Mouse (Mus musculus) myocyte (in vitro differentiated cells): ENCODE results near the gene Cmklr1. TPM values are rescaled to one million over a fixed set of nuclear protein-coding genes. Genes with fewer than 3 reads are reported as not detected.

Source experiments
- H3K27me3 ChIP-seq: one replicate; pipeline ENCODE4 v1.6.1; 2011; ENCODE audit not compliant: control insufficient read depth, insufficient read depth, insufficient read length
- H3K36me3 ChIP-seq: one replicate; pipeline ENCODE4 v1.6.1; 2011; ENCODE audit not compliant: control insufficient read depth, insufficient read depth
- H3K4me2 ChIP-seq: one replicate; pipeline ENCODE4 v1.6.1; 2011; ENCODE audit warnings: low read depth, control low read depth
- H3K4me3 ChIP-seq: one replicate; pipeline ENCODE4 v1.5.1; 2011; ENCODE audit warnings: mild to moderate bottlenecking, control low read depth, moderate library complexity
- H3K79me2 ChIP-seq: one replicate; pipeline ENCODE4 v1.6.1; 2011; ENCODE audit not compliant: control insufficient read depth, insufficient read depth
- H3ac ChIP-seq: one replicate; pipeline ENCODE4 v1.6.1; 2011; ENCODE audit not compliant: control insufficient read depth, insufficient read length
- CEBPB ChIP-seq: IDR thresholded peaks from 2 replicates; pipeline ENCODE4 v1.6.1; 2011; ENCODE audit warnings: mild to moderate bottlenecking, moderate library complexity; ENCODE audit not compliant: poor library complexity, insufficient read depth, severe bottlenecking
- E2F4 ChIP-seq: IDR thresholded peaks from one replicate; pipeline ENCODE4 v1.6.1; 2011; ENCODE audit warnings: mild to moderate bottlenecking, control low read depth, moderate library complexity; ENCODE audit not compliant: insufficient read depth
- MAX ChIP-seq: IDR thresholded peaks from one replicate; pipeline ENCODE4 v1.6.1; 2011; ENCODE audit warnings: low read depth, mild to moderate bottlenecking, control low read depth
- MYOD1 ChIP-seq, 3 experiments: IDR thresholded peaks; one replicate each; pipeline ENCODE4 v1.6.1; 2011; ENCODE audit warnings: control low read depth in 2 of 3, low read depth in 2 of 3, mild to moderate bottlenecking in 2 of 3, moderate library complexity in 1 of 3; ENCODE audit not compliant: insufficient read length in 2 of 3, control insufficient read depth in 1 of 3
- MYOG ChIP-seq, 3 experiments: IDR thresholded peaks; one replicate each; pipeline ENCODE4 v1.6.1; 2011; ENCODE audit warnings: control low read depth in 2 of 3, low read depth in 2 of 3, mild to moderate bottlenecking in 2 of 3; ENCODE audit not compliant: insufficient read length in 2 of 3, control insufficient read depth in 1 of 3, insufficient read depth in 1 of 3
- POLR2A ChIP-seq: IDR thresholded peaks from one replicate; pipeline ENCODE4 v1.6.1; 2011; ENCODE audit warnings: low read depth, mild to moderate bottlenecking, control low read depth, moderate library complexity; ENCODE audit not compliant: insufficient read length
- POLR2AphosphoS2 ChIP-seq: IDR thresholded peaks from one replicate; pipeline ENCODE4 v1.6.1; 2011; ENCODE audit warnings: low read depth, control low read depth; ENCODE audit not compliant: insufficient read length
- REST ChIP-seq: IDR thresholded peaks from one replicate; pipeline ENCODE4 v1.6.1; 2011; ENCODE audit warnings: mild to moderate bottlenecking, control low read depth, moderate library complexity; ENCODE audit not compliant: insufficient read depth, insufficient read length
- SRF ChIP-seq: IDR thresholded peaks from one replicate; pipeline ENCODE4 v1.6.1; 2011; ENCODE audit warnings: low read depth; ENCODE audit not compliant: control insufficient read depth, insufficient read length
- TCF12 ChIP-seq: IDR thresholded peaks from one replicate; pipeline ENCODE4 v1.6.1; 2011; ENCODE audit warnings: mild to moderate bottlenecking, control low read depth; ENCODE audit not compliant: poor library complexity, insufficient read depth, severe bottlenecking
- TCF3 ChIP-seq: IDR thresholded peaks from one replicate; pipeline ENCODE4 v1.6.1; 2011; ENCODE audit warnings: low read depth, control low read depth; ENCODE audit not compliant: insufficient read length
- USF1 ChIP-seq: IDR thresholded peaks from one replicate; pipeline ENCODE4 v1.6.1; 2011; ENCODE audit warnings: low read depth, mild to moderate bottlenecking, control low read depth, moderate library complexity
- polyA plus RNA-seq: library from polyadenylated mRNA; unstranded; fragments of >200 nt; fragmentation: generic; extraction: Trizol; gene quantifications from one replicate; pipeline ENCODE4 v1.2.1, GENCODE M21; 2012; ENCODE audit warnings: missing spikeins

The Cmklr1 gene
- polyA plus RNA-seq, 1 experiment = 14.1 TPM

DNA sequence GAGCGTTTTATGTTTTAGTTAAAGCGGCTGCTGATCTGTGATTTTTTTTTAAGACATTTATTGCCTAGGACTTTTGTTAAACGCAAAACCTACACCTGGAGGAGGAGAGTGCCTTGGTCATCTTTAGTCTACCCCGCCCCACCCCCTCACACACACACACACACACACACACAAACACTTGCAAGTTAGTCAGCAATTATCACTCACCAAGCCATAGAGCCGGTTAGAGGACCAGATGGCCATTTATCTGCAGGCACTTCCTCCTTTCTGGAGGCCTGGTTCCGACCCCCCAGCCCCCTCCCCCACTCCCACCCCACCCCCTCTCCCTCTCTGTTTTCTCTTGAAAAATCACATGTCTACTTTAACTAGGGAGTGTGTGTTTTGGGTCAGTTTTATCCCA, 65.8 kb downstream of the Cmklr1 start:
- Histone ChIP-seq H3ac (no peak overlapping the region), H3K4me2 (no peak overlapping the region), H3K79me2 (no peaks in the 10 kb centered on the region), H3K27me3 (peaks cover 1% of the 10 kb centered on the region), H3K36me3 (no peaks in the 10 kb centered on the region), H3K4me3 (no peak overlapping the region)
- no peak for TF ChIP-seq TCF3
- TF ChIP-seq POLR2AphosphoS2 = no peak
- TF ChIP-seq CEBPB = no peak
- TF ChIP-seq TCF12 = no peak
- TF ChIP-seq MYOG (IDR thresholded peaks at IDR 0.05; ENCODE audit: control insufficient read depth in 1 of 3, insufficient read depth in 1 of 3, insufficient read length in 2 of 3, low read depth in 2 of 3) = no peak
- no peak for TF ChIP-seq POLR2A
- TF ChIP-seq MYOD1 (IDR thresholded peaks at IDR 0.05; ENCODE audit: control insufficient read depth in 1 of 3, insufficient read length in 2 of 3, low read depth in 2 of 3) = no peak
- no peak for TF ChIP-seq REST
- no peak for TF ChIP-seq E2F4

DNA sequence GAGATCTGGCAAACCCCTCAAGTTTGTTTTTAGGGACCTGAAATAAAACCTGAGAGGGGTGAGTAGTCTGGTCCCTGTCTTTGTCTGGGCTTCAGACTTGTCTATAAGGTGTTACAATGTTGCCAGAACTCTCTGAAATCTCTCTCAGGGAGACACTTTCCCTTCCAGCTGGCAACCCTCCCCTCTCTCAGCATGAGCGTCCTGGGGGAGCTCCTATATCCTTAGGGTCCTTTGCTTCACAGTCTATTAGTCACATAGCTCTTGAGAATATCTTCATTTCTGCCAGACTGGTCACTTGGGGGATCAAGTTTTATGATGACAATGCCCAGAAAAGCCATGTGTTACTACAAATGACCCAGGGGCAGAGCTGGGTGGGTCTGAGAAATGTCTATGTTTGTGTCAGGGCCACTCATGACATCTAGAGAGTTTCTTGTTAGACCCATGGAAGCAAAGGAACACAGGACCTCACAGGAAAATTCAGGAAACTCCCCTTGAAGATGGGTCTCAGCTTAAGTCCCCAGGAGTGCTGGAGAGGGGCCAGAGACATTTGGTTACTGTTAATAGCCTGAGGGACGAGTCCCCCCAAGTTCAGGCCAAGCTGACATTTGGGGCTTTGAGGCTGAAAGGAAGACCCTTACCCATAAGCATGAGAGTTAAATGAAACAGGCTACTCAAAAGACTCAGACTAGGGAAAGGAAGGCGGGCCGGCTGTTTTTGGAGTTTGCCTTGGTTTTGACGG, 66.6 kb downstream of the Cmklr1 start:
- Histone ChIP-seq H3K36me3 (no peaks in the 10 kb centered on the region), H3ac (no peak overlapping the region), H3K79me2 (no peaks in the 10 kb centered on the region), H3K4me2 (no peak overlapping the region), H3K4me3 (no peak overlapping the region), H3K27me3 (peaks cover 10% of the 10 kb centered on the region)
- TF ChIP-seq TCF3 = no peak
- TF ChIP-seq E2F4 = no peak
- TF ChIP-seq POLR2A = no peak
- TF ChIP-seq REST = no peak
- no peak for TF ChIP-seq MAX
- TF ChIP-seq USF1 = no peak
- no peak for TF ChIP-seq TCF12
- no peak for TF ChIP-seq MYOD1 (IDR thresholded peaks at IDR 0.05; ENCODE audit: control insufficient read depth in 1 of 3, insufficient read length in 2 of 3, low read depth in 2 of 3)
- TF ChIP-seq CEBPB = no peak
- no peak for TF ChIP-seq MYOG (IDR thresholded peaks at IDR 0.05; ENCODE audit: control insufficient read depth in 1 of 3, insufficient read depth in 1 of 3, insufficient read length in 2 of 3, low read depth in 2 of 3)
- TF ChIP-seq SRF = no peak
- TF ChIP-seq POLR2AphosphoS2 = no peak

- H3K4me2 ChIP-seq = no peak overlapping the region
- H3K36me3 ChIP-seq = no peaks in the 10 kb centered on the region
- TF ChIP-seq POLR2A (no peak), TCF12 (no peak), CEBPB (no peak), TCF3 (no peak), USF1 (no peak), POLR2AphosphoS2 (no peak), E2F4 (no peak), MYOD1 (IDR thresholded peaks at IDR 0.05; ENCODE audit: control insufficient read depth in 1 of 3, insufficient read length in 2 of 3, low read depth in 2 of 3) (no peak), REST (no peak), MYOG (IDR thresholded peaks at IDR 0.05; ENCODE audit: control insufficient read depth in 1 of 3, insufficient read depth in 1 of 3, insufficient read length in 2 of 3, low read depth in 2 of 3) (no peak), SRF (no peak), MAX (no peak)
- H3K27me3 ChIP-seq = peaks cover 29% of the 10 kb centered on the region
- H3K4me3 ChIP-seq = no peak overlapping the region
- no peak overlapping the region for H3ac ChIP-seq
- H3K79me2 ChIP-seq = no peaks in the 10 kb centered on the region
Measured at GRCm38 (mm10) chr5:113580801-113581200, 69.4 kb downstream of the Cmklr1 start.

GRCm38 (mm10) chr5:113580248-113580647, 70.0 kb downstream of the Cmklr1 start:
- H3K79me2 ChIP-seq = no peaks in the 10 kb centered on the region
- H3K4me2 ChIP-seq = no peak overlapping the region
- no peak overlapping the region for H3K4me3 ChIP-seq
- no peaks in the 10 kb centered on the region for H3K36me3 ChIP-seq
- H3ac ChIP-seq = no peak overlapping the region
- H3K27me3 ChIP-seq = peaks cover 29% of the 10 kb centered on the region
- TF ChIP-seq E2F4 (no peak), MYOG (IDR thresholded peaks at IDR 0.05; ENCODE audit: control insufficient read depth in 1 of 3, insufficient read depth in 1 of 3, insufficient read length in 2 of 3, low read depth in 2 of 3) (no peak), TCF3 (no peak), CEBPB (no peak), USF1 (no peak), SRF (no peak)

GRCm38 (mm10) chr5:113579128-113579527, 71.1 kb downstream of the Cmklr1 start:
- Histone ChIP-seq H3K79me2 (no peaks in the 10 kb centered on the region), H3K4me2 (no peak overlapping the region), H3ac (no peak overlapping the region), H3K4me3 (no peak overlapping the region), H3K27me3 (peaks cover 36% of the 10 kb centered on the region), H3K36me3 (no peaks in the 10 kb centered on the region)
- no peak for TF ChIP-seq SRF
- TF ChIP-seq REST = no peak
- TF ChIP-seq POLR2A = no peak
- no peak for TF ChIP-seq MYOG (IDR thresholded peaks at IDR 0.05; ENCODE audit: control insufficient read depth in 1 of 3, insufficient read depth in 1 of 3, insufficient read length in 2 of 3, low read depth in 2 of 3)
- TF ChIP-seq MAX = no peak
- TF ChIP-seq POLR2AphosphoS2 = no peak
- TF ChIP-seq MYOD1 (IDR thresholded peaks at IDR 0.05; ENCODE audit: control insufficient read depth in 1 of 3, insufficient read length in 2 of 3, low read depth in 2 of 3) = no peak
- TF ChIP-seq CEBPB = no peak
- TF ChIP-seq E2F4 = no peak
- TF ChIP-seq TCF3 = no peak
- no peak for TF ChIP-seq USF1
- no peak for TF ChIP-seq TCF12
